Mouse (Mus musculus): ENCODE measurements around the gene Lgi1. TPM values are rescaled to one million over a fixed set of nuclear protein-coding genes. Genes with fewer than 3 reads are reported as not detected.

Gene Lgi1
- polyA plus RNA-seq, 1 experiment from 2014 or later, result 0.05 TPM

GRCm38 (mm10) chr19:38242314-38242852 is 22.0 kb upstream of the Lgi1 start:
- H3K9me3 ChIP-seq (replicated peaks), result no peaks in the 10 kb centered on the region
- no peak overlapping the region for H3K4me3 ChIP-seq
- no peak for ATAC-seq
- no peaks in the 10 kb centered on the region for H3K4me1 ChIP-seq
- 68% methylated on average over 8 of the region's 8 CpGs for WGBS (ENCODE audit: insufficient replicate concordance)
- H3K9ac ChIP-seq, result no peak overlapping the region
- H3K27me3 ChIP-seq (replicated peaks), result no peaks in the 10 kb centered on the region
- H3K27ac ChIP-seq, result no peak overlapping the region
- no peak overlapping the region for H3K4me2 ChIP-seq
- H3K36me3 ChIP-seq, result no peaks in the 10 kb centered on the region

- H3K4me2 ChIP-seq, result no peak overlapping the region
- 59% methylated on average over 8 of the region's 8 CpGs for WGBS (ENCODE audit: insufficient replicate concordance)
- ATAC-seq, result no peak
- H3K4me3 ChIP-seq, result no peak overlapping the region
- no peaks in the 10 kb centered on the region for H3K36me3 ChIP-seq
- H3K27me3 ChIP-seq (replicated peaks), result no peaks in the 10 kb centered on the region
- H3K9ac ChIP-seq, result no peak overlapping the region
- no peak overlapping the region for H3K27ac ChIP-seq
- no peaks in the 10 kb centered on the region for H3K9me3 ChIP-seq (replicated peaks)
- H3K4me1 ChIP-seq, result no peaks in the 10 kb centered on the region
These were observed 19.6 kb upstream of the Lgi1 start for GRCm38 (mm10) chr19:38244748-38245147.

GRCm38 (mm10) chr19:38245361-38246176 is 18.8 kb upstream of the Lgi1 start:
- no peak overlapping the region for H3K4me2 ChIP-seq
- ATAC-seq, result no peak
- 64% methylated on average over 10 of the region's 10 CpGs for WGBS (ENCODE audit: insufficient replicate concordance)
- no peak overlapping the region for H3K4me3 ChIP-seq
- no peaks in the 10 kb centered on the region for H3K4me1 ChIP-seq
- no peaks in the 10 kb centered on the region for H3K27me3 ChIP-seq (replicated peaks)
- H3K36me3 ChIP-seq, result no peaks in the 10 kb centered on the region
- no peaks in the 10 kb centered on the region for H3K9me3 ChIP-seq (replicated peaks)
- no peak overlapping the region for H3K9ac ChIP-seq
- H3K27ac ChIP-seq, result no peak overlapping the region

GRCm38 (mm10) chr19:38246177-38246622 is 18.1 kb upstream of the Lgi1 start:
- no peak overlapping the region for H3K4me2 ChIP-seq
- no peaks in the 10 kb centered on the region for H3K36me3 ChIP-seq
- no peaks in the 10 kb centered on the region for H3K27me3 ChIP-seq (replicated peaks)
- H3K4me1 ChIP-seq, result no peaks in the 10 kb centered on the region
- ATAC-seq, result no peak
- H3K9ac ChIP-seq, result no peak overlapping the region
- no peak overlapping the region for H3K27ac ChIP-seq
- 67% methylated on average over 7 of the region's 7 CpGs for WGBS (ENCODE audit: insufficient replicate concordance)
- H3K9me3 ChIP-seq (replicated peaks), result no peaks in the 10 kb centered on the region
- no peak overlapping the region for H3K4me3 ChIP-seq

GRCm38 (mm10) chr19:38249627-38250026 is 14.7 kb upstream of the Lgi1 start:
- Histone ChIP-seq H3K4me3 (no peak overlapping the region), H3K9me3 (replicated peaks) (no peaks in the 10 kb centered on the region), H3K4me2 (no peak overlapping the region), H3K27me3 (replicated peaks) (no peaks in the 10 kb centered on the region), H3K27ac (no peak overlapping the region), H3K9ac (no peak overlapping the region), H3K36me3 (no peaks in the 10 kb centered on the region), H3K4me1 (no peaks in the 10 kb centered on the region)
- WGBS (ENCODE audit: insufficient replicate concordance), result 61% methylated on average over 8 of the region's 8 CpGs
- no peak for ATAC-seq

- Histone ChIP-seq H3K4me2 (no peak overlapping the region), H3K36me3 (no peaks in the 10 kb centered on the region), H3K9me3 (replicated peaks) (no peaks in the 10 kb centered on the region), H3K4me3 (no peak overlapping the region), H3K27ac (no peak overlapping the region), H3K4me1 (no peaks in the 10 kb centered on the region), H3K9ac (no peak overlapping the region), H3K27me3 (replicated peaks) (no peaks in the 10 kb centered on the region)
- 49% methylated on average over 6 of the region's 6 CpGs for WGBS (ENCODE audit: insufficient replicate concordance)
- ATAC-seq, result no peak
These were observed 10.5 kb upstream of the Lgi1 start for GRCm38 (mm10) chr19:38253796-38254195.

GRCm38 (mm10) chr19:38258651-38259065 is 5.7 kb upstream of the Lgi1 start:
- ATAC-seq, result no peak
- Histone ChIP-seq H3K4me3 (no peak overlapping the region), H3K36me3 (no peaks in the 10 kb centered on the region), H3K27ac (no peak overlapping the region), H3K9ac (no peak overlapping the region), H3K9me3 (replicated peaks) (no peaks in the 10 kb centered on the region), H3K27me3 (replicated peaks) (peaks cover 9% of the 10 kb centered on the region), H3K4me2 (no peak overlapping the region), H3K4me1 (no peaks in the 10 kb centered on the region)
- 70% methylated on average over 3 of the region's 3 CpGs for WGBS (ENCODE audit: insufficient replicate concordance)

- H3K4me3 ChIP-seq, result no peak overlapping the region
- no peak overlapping the region for H3K4me2 ChIP-seq
- no peaks in the 10 kb centered on the region for H3K36me3 ChIP-seq
- H3K4me1 ChIP-seq, result no peaks in the 10 kb centered on the region
- H3K9ac ChIP-seq, result no peak overlapping the region
- H3K27ac ChIP-seq, result no peak overlapping the region
- H3K27me3 ChIP-seq (replicated peaks), result peaks cover 17% of the 10 kb centered on the region
- ATAC-seq, result no peak
- no peaks in the 10 kb centered on the region for H3K9me3 ChIP-seq (replicated peaks)
- 43% methylated on average over 3 of the region's 3 CpGs for WGBS (ENCODE audit: insufficient replicate concordance)
These were observed 4.9 kb upstream of the Lgi1 start for GRCm38 (mm10) chr19:38259436-38259835.

GRCm38 (mm10) chr19:38260346-38260745 is 4.0 kb upstream of the Lgi1 start:
- no peaks in the 10 kb centered on the region for H3K36me3 ChIP-seq
- ATAC-seq, result no peak
- WGBS (ENCODE audit: insufficient replicate concordance), result 47% methylated on average over 4 of the region's 4 CpGs
- peaks cover 25% of the 10 kb centered on the region for H3K27me3 ChIP-seq (replicated peaks)
- H3K27ac ChIP-seq, result no peak overlapping the region
- no peaks in the 10 kb centered on the region for H3K9me3 ChIP-seq (replicated peaks)
- H3K4me3 ChIP-seq, result no peak overlapping the region
- no peaks in the 10 kb centered on the region for H3K4me1 ChIP-seq
- H3K9ac ChIP-seq, result no peak overlapping the region
- H3K4me2 ChIP-seq, result no peak overlapping the region

- Histone ChIP-seq H3K4me2 (no peak overlapping the region), H3K27ac (no peak overlapping the region), H3K36me3 (no peaks in the 10 kb centered on the region), H3K4me3 (no peak overlapping the region), H3K4me1 (no peaks in the 10 kb centered on the region), H3K9me3 (replicated peaks) (no peaks in the 10 kb centered on the region), H3K9ac (no peak overlapping the region), H3K27me3 (replicated peaks) (peaks cover 31% of the 10 kb centered on the region)
- ATAC-seq, result no peak
- WGBS (ENCODE audit: insufficient replicate concordance), result 63% methylated on average over 5 of the region's 5 CpGs
These were observed 3.0 kb upstream of the Lgi1 start for GRCm38 (mm10) chr19:38261351-38261750.

GRCm38 (mm10) chr19:38263829-38264504 is 369 bp upstream of the Lgi1 start:
- H3K4me3 ChIP-seq, result no peak overlapping the region
- no peak overlapping the region for H3K9ac ChIP-seq
- peaks cover 31% of the 10 kb centered on the region for H3K27me3 ChIP-seq (replicated peaks)
- WGBS (ENCODE audit: insufficient replicate concordance), result 23% methylated on average over 14 of the region's 14 CpGs
- no peaks in the 10 kb centered on the region for H3K4me1 ChIP-seq
- H3K27ac ChIP-seq, result no peak overlapping the region
- no peaks in the 10 kb centered on the region for H3K9me3 ChIP-seq (replicated peaks)
- ATAC-seq, result no peak
- H3K36me3 ChIP-seq, result no peaks in the 10 kb centered on the region
- H3K4me2 ChIP-seq, result no peak overlapping the region

- Histone ChIP-seq H3K4me3 (no peak overlapping the region), H3K4me1 (no peaks in the 10 kb centered on the region), H3K4me2 (no peak overlapping the region), H3K27me3 (replicated peaks) (peaks cover 34% of the 10 kb centered on the region), H3K9ac (no peak overlapping the region), H3K36me3 (no peaks in the 10 kb centered on the region), H3K9me3 (replicated peaks) (no peaks in the 10 kb centered on the region), H3K27ac (no peak overlapping the region)
- ATAC-seq, result no peak
- WGBS (ENCODE audit: insufficient replicate concordance), result 65% methylated on average over 5 of the region's 5 CpGs
These were observed 1.4 kb downstream of the Lgi1 start for GRCm38 (mm10) chr19:38265767-38266166.

Data from liver, embryonic 12.5 days (tissue).